ENCODE assay signal across 1 mouse cellular context in genomic region chr11:3259537-3259936, GRCm38 (mm10).
A peak's percentile ranks its signal among the peaks of the same experiment; 100 is the strongest.
TF ChIP-seq lines count a peak whose summit lies in the region.

No protein-coding gene starts in this region.

TF ChIP-seq in MEL, 35 proteins besides CTCF, POLR2A, EP300 and RAD21:
- TF ChIP-seq RCOR1 (IDR thresholded peaks at IDR 0.05; ENCODE audit: low read depth, low read length) (no peak), TAL1 (IDR thresholded peaks at IDR 0.05; ENCODE audit: low read length) (peak; percentile 32)
